Mouse (Mus musculus): ENCODE data around the gene Cubn. TPM values are rescaled to one million over a fixed set of nuclear protein-coding genes. Genes with fewer than 3 reads are reported as not detected.
A peak's percentile ranks its signal among the peaks of the same experiment; 100 is the strongest.

Gene Cubn
- polyA plus RNA-seq (2014; fragmentation: Nextera tagmentation; extraction: Ambion mirVana): 1.4 and 1.5 TPM in 2 replicates

- Histone ChIP-seq H3K27me3 (ENCODE audit: insufficient read depth, low read length) (no peaks in the 10 kb centered on the region), H3K36me3 (ENCODE audit: insufficient read depth) (no peaks in the 10 kb centered on the region), H3K4me2 (no peak within 1 kb of the TSS), H3K4me1 (ENCODE audit: insufficient read depth) (no peaks in the 10 kb centered on the region), H3K9me3 (ENCODE audit: low read depth, low read length) (no peaks in the 10 kb centered on the region), H3K4me3 (ENCODE audit: low read depth, low read length) (no peak within 1 kb of the TSS), H3K9ac (no peak within 1 kb of the TSS), H3K27ac (ENCODE audit: low read depth) (no peak within 1 kb of the TSS)
- TF ChIP-seq CTCF (IDR thresholded peaks at IDR 0.05; ENCODE audit: low read depth): no peak
- DNase-seq (peak; percentile 13), ATAC-seq (ENCODE audit: insufficient read depth) (no peak)
- 44% methylated on average over 8 of the region's 8 CpGs for WGBS
Measured at GRCm38 (mm10) chr2:13491734-13492133, at the start of gene Cubn. Cubn (minus strand) TSS chr2:13491813.

- WGBS: 94% methylated on average over 1 of the region's 1 CpGs
- H3K9me3 ChIP-seq (ENCODE audit: low read depth, low read length): no peaks in the 10 kb centered on the region
- no peak overlapping the region for H3K27ac ChIP-seq (ENCODE audit: low read depth)
- DNase-seq: no peak
- no peaks in the 10 kb centered on the region for H3K36me3 ChIP-seq (ENCODE audit: insufficient read depth)
- ATAC-seq (ENCODE audit: insufficient read depth): no peak
- no peak for TF ChIP-seq CTCF (IDR thresholded peaks at IDR 0.05; ENCODE audit: low read depth)
- H3K4me2 ChIP-seq: no peak overlapping the region
- H3K4me3 ChIP-seq (ENCODE audit: low read depth, low read length): no peak overlapping the region
- no peaks in the 10 kb centered on the region for H3K27me3 ChIP-seq (ENCODE audit: insufficient read depth, low read length)
- no peaks in the 10 kb centered on the region for H3K4me1 ChIP-seq (ENCODE audit: insufficient read depth)
- no peak overlapping the region for H3K9ac ChIP-seq
Measured at GRCm38 (mm10) chr2:13539860-13540259, 48.2 kb upstream of the Cubn start.

- Histone ChIP-seq H3K36me3 (ENCODE audit: insufficient read depth) (no peaks in the 10 kb centered on the region), H3K9ac (no peak overlapping the region), H3K4me3 (ENCODE audit: low read depth, low read length) (no peak overlapping the region), H3K9me3 (ENCODE audit: low read depth, low read length) (no peaks in the 10 kb centered on the region), H3K4me2 (no peak overlapping the region), H3K27me3 (ENCODE audit: insufficient read depth, low read length) (no peaks in the 10 kb centered on the region), H3K4me1 (ENCODE audit: insufficient read depth) (no peaks in the 10 kb centered on the region), H3K27ac (ENCODE audit: low read depth) (no peak overlapping the region)
- TF ChIP-seq CTCF (IDR thresholded peaks at IDR 0.05; ENCODE audit: low read depth): no peak
- WGBS: 51% methylated on average over 6 of the region's 6 CpGs
- no peak for ATAC-seq (ENCODE audit: insufficient read depth)
- DNase-seq: no peak
Measured at GRCm38 (mm10) chr2:13538704-13539377, 47.2 kb upstream of the Cubn start.

DNA sequence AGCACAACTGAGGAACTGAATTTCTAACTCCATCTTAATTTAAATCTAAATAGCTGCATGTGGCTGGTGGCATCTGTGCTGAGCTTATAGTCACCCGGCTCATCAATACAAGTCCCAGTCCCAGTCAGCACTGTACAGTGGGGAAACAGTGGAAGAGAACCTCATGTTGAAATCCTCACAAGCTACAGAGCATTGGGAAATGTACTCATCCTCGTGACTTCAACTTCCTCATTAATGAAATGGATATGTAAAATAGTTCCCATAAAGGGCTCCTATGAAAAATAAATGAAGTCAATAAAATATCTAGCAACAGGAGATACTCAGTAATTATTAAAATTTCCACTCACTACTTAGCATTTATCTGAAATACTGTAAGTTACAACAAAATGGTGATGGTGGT is 46.6 kb upstream of the Cubn start:
- H3K4me3 ChIP-seq (ENCODE audit: low read depth, low read length): no peak overlapping the region
- H3K27ac ChIP-seq (ENCODE audit: low read depth): no peak overlapping the region
- no peak overlapping the region for H3K9ac ChIP-seq
- TF ChIP-seq CTCF (IDR thresholded peaks at IDR 0.05; ENCODE audit: low read depth): no peak
- ATAC-seq (ENCODE audit: insufficient read depth) (no peak), DNase-seq (no peak)
- no peaks in the 10 kb centered on the region for H3K27me3 ChIP-seq (ENCODE audit: insufficient read depth, low read length)
- H3K36me3 ChIP-seq (ENCODE audit: insufficient read depth): no peaks in the 10 kb centered on the region
- no peak overlapping the region for H3K4me2 ChIP-seq
- H3K9me3 ChIP-seq (ENCODE audit: low read depth, low read length): no peaks in the 10 kb centered on the region
- WGBS: 82% methylated on average over 2 of the region's 2 CpGs
- H3K4me1 ChIP-seq (ENCODE audit: insufficient read depth): no peaks in the 10 kb centered on the region

- no peak overlapping the region; the same call in 1 of the 2 replicates for H3K27ac ChIP-seq (ENCODE audit: low read depth)
- ATAC-seq (ENCODE audit: insufficient read depth) (no peak), DNase-seq (peak; percentile 42)
- no peaks in the 10 kb centered on the region for H3K36me3 ChIP-seq (ENCODE audit: insufficient read depth)
- H3K9me3 ChIP-seq (ENCODE audit: low read depth, low read length): no peaks in the 10 kb centered on the region
- H3K4me3 ChIP-seq (ENCODE audit: low read depth, low read length): no peak overlapping the region
- no peaks in the 10 kb centered on the region for H3K4me1 ChIP-seq (ENCODE audit: insufficient read depth)
- H3K4me2 ChIP-seq: no peak overlapping the region
- no peak overlapping the region for H3K9ac ChIP-seq
- 9% methylated on average over 2 of the region's 2 CpGs for WGBS
- no peaks in the 10 kb centered on the region for H3K27me3 ChIP-seq (ENCODE audit: insufficient read depth, low read length)
- peak; percentile 30; the same call in 1 of the 2 replicates for TF ChIP-seq CTCF (IDR thresholded peaks at IDR 0.05; ENCODE audit: low read depth)
Measured at GRCm38 (mm10) chr2:13537733-13538132, 46.1 kb upstream of the Cubn start.

DNA sequence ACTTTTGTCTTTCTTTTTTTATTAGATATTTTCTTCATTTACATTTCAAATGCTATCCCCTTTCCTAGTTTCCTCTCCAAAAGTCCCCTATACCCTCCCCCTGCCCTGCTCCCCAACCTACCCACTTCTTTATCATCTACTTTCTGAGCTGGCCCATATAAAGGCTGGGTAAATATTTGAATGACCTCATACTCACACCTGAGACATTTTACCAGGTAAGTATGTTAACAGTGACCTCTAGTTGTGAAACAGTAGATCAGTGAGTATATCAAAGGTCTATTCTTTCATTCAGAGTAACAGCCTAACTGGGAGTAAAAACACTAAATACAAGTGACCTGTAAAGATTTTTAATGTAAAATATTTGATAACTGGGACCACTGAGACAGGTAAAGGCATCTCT is 45.1 kb upstream of the Cubn start:
- Histone ChIP-seq H3K9me3 (ENCODE audit: low read depth, low read length) (no peaks in the 10 kb centered on the region), H3K27me3 (ENCODE audit: insufficient read depth, low read length) (no peaks in the 10 kb centered on the region), H3K4me1 (ENCODE audit: insufficient read depth) (no peaks in the 10 kb centered on the region), H3K4me3 (ENCODE audit: low read depth, low read length) (no peak overlapping the region), H3K27ac (ENCODE audit: low read depth) (no peak overlapping the region), H3K4me2 (no peak overlapping the region), H3K9ac (no peak overlapping the region), H3K36me3 (ENCODE audit: insufficient read depth) (no peaks in the 10 kb centered on the region)
- DNase-seq: peak; percentile 41
- peak; percentile 49; the same call in 1 of the 2 replicates for ATAC-seq (ENCODE audit: insufficient read depth)
- TF ChIP-seq CTCF (IDR thresholded peaks at IDR 0.05; ENCODE audit: low read depth): 0 out of 2 replicates have a peak, but pooled peaks have one; percentile 17

GRCm38 (mm10) chr2:13530639-13531038 is 39.0 kb upstream of the Cubn start:
- Histone ChIP-seq H3K4me2 (no peak overlapping the region), H3K4me1 (ENCODE audit: insufficient read depth) (no peaks in the 10 kb centered on the region), H3K4me3 (ENCODE audit: low read depth, low read length) (no peak overlapping the region), H3K9ac (no peak overlapping the region), H3K36me3 (ENCODE audit: insufficient read depth) (no peaks in the 10 kb centered on the region), H3K27me3 (ENCODE audit: insufficient read depth, low read length) (no peaks in the 10 kb centered on the region), H3K9me3 (ENCODE audit: low read depth, low read length) (no peaks in the 10 kb centered on the region), H3K27ac (ENCODE audit: low read depth) (no peak overlapping the region)
- ATAC-seq (ENCODE audit: insufficient read depth) (no peak), DNase-seq (no peak)
- no peak for TF ChIP-seq CTCF (IDR thresholded peaks at IDR 0.05; ENCODE audit: low read depth)
- 65% methylated on average over 6 of the region's 6 CpGs for WGBS
